Mouse (Mus musculus) midbrain, embryonic 16.5 days (tissue): ENCODE data around the gene Eif3j1. TPM values are rescaled to one million over a fixed set of nuclear protein-coding genes. Genes with fewer than 3 reads are reported as not detected.
"Not testable (repeated sequence)": the region's sequence is repeated elsewhere in the genome, so short reads cannot be mapped to it uniquely, and the experiment has no call there.

Experiments
- ATAC-seq: fragments of 200-750 bp; cut with Nextera tagmentation; 2 replicates; pipeline ENCODE4 v1.8.0; 2017; ENCODE audit warnings: moderate TSS enrichment
- H3K27ac ChIP-seq: fragments of 300-500 bp; sonication (generic); 2 replicates; pipeline ENCODE4 v1.5.1; 2014; ENCODE audit warnings: mild to moderate bottlenecking, low read length, mixed read lengths
- H3K27me3 ChIP-seq: fragments of 300-500 bp; sonication (generic); 2 replicates; pipeline ENCODE4 v1.6.1; 2014; ENCODE audit warnings: low read depth, low read length, mixed read lengths; ENCODE audit not compliant: control insufficient read depth, insufficient read depth
- H3K36me3 ChIP-seq: fragments of 300-500 bp; sonication (generic); 2 replicates; pipeline ENCODE4 v1.6.1; 2014; ENCODE audit warnings: mild to moderate bottlenecking, low read length, moderate library complexity, mixed read lengths; ENCODE audit not compliant: control insufficient read depth, insufficient read depth
- H3K4me1 ChIP-seq: fragments of 300-500 bp; sonication (generic); 2 replicates; pipeline ENCODE4 v1.6.1; 2014; ENCODE audit warnings: mild to moderate bottlenecking, low read length, mixed read lengths; ENCODE audit not compliant: control insufficient read depth, insufficient read depth
- H3K4me2 ChIP-seq: fragments of 300-500 bp; sonication (generic); 2 replicates; pipeline ENCODE4 v1.6.1; 2014; ENCODE audit warnings: mild to moderate bottlenecking, low read length, mixed read lengths
- H3K4me3 ChIP-seq: fragments of 300-500 bp; sonication (generic); 2 replicates; pipeline ENCODE4 v1.5.1; 2014; ENCODE audit warnings: low read depth, mild to moderate bottlenecking, low read length, moderate library complexity, mixed read lengths
- H3K9ac ChIP-seq: fragments of 300-500 bp; sonication (generic); 2 replicates; pipeline ENCODE4 v1.6.1; 2014; ENCODE audit warnings: low read depth, low read length, mixed read lengths
- H3K9me3 ChIP-seq: fragments of 300-500 bp; sonication (generic); replicated peaks from 2 replicates; pipeline ENCODE4 v1.6.1; 2014; ENCODE audit warnings: mild to moderate bottlenecking, low read length, mixed read lengths; ENCODE audit not compliant: control insufficient read depth, poor library complexity, severe bottlenecking
- WGBS: fragments of 180-500 bp; shearing (Covaris S2); extraction: QIAGEN DNeasy Blood & Tissue Kit; methylation state at CpG from one replicate; pipeline ENCODE4 v1.1.7; 2014; 5-methylcytosine and 5-hydroxymethylcytosine counted together
- microRNA-seq: library from miRNA; unstranded; fragments of <30 nt; microRNA quantifications from one replicate; pipeline ENCODE4, GENCODE M21; 2017
- polyA plus RNA-seq: library from polyadenylated mRNA; unstranded; fragments of >200 nt; fragmentation: Nextera tagmentation; extraction: Ambion mirVana; gene quantifications from 2 replicates; pipeline ENCODE4 v1.2.1, GENCODE M21; 2015

The Eif3j1 gene
- polyA plus RNA-seq, 1 experiment from 2014 or later = 11.4 TPM

- ATAC-seq = no peak
- H3K36me3 ChIP-seq = peaks cover 32% of the 10 kb centered on the region
- no peak overlapping the region for H3K4me3 ChIP-seq
- 49% methylated on average over 7 of the region's 7 CpGs for WGBS
- H3K27me3 ChIP-seq = no peaks in the 10 kb centered on the region
- H3K9ac ChIP-seq = no peak overlapping the region
- H3K4me2 ChIP-seq = no peak overlapping the region
- no peaks in the 10 kb centered on the region for H3K4me1 ChIP-seq
- H3K9me3 ChIP-seq = no peaks in the 10 kb centered on the region
- no peak overlapping the region for H3K27ac ChIP-seq
These were observed 53.5 kb downstream of the Eif3j1 start for GRCm38 (mm10) chr2:122081728-122082456.

GRCm38 (mm10) chr2:122086446-122086845 is 58.1 kb downstream of the Eif3j1 start:
- Histone ChIP-seq H3K9ac (no peak overlapping the region), H3K36me3 (peaks cover 37% of the 10 kb centered on the region), H3K4me1 (no peaks in the 10 kb centered on the region), H3K4me2 (no peak overlapping the region), H3K27me3 (no peaks in the 10 kb centered on the region), H3K4me3 (no peak overlapping the region), H3K27ac (no peak overlapping the region), H3K9me3 (no peaks in the 10 kb centered on the region)
- ATAC-seq = no peak
- WGBS = 65% methylated on average over 4 of the region's 4 CpGs

GRCm38 (mm10) chr2:122093844-122094243 is 65.5 kb downstream of the Eif3j1 start:
- no peaks in the 10 kb centered on the region for H3K27me3 ChIP-seq
- H3K36me3 ChIP-seq = peaks cover 41% of the 10 kb centered on the region
- no peaks in the 10 kb centered on the region for H3K9me3 ChIP-seq
- ATAC-seq = no peak
- no peak overlapping the region for H3K27ac ChIP-seq
- no peak overlapping the region for H3K9ac ChIP-seq
- no peak overlapping the region for H3K4me3 ChIP-seq
- no peak overlapping the region for H3K4me2 ChIP-seq
- no peaks in the 10 kb centered on the region for H3K4me1 ChIP-seq
- 92% methylated on average over 4 of the region's 4 CpGs for WGBS

GRCm38 (mm10) chr2:122097686-122098085 is 69.3 kb downstream of the Eif3j1 start:
- H3K4me3 ChIP-seq, H3K27me3 ChIP-seq, H3K4me1 ChIP-seq, H3K9me3 ChIP-seq, ATAC-seq, H3K9ac ChIP-seq, H3K4me2 ChIP-seq, H3K27ac ChIP-seq: not testable (repeated sequence)
- peaks cover 33% of the 10 kb centered on the region for H3K36me3 ChIP-seq
- 81% methylated on average over 5 of the region's 5 CpGs for WGBS

- H3K4me1 ChIP-seq = no peaks in the 10 kb centered on the region
- H3K36me3 ChIP-seq = peaks cover 8% of the 10 kb centered on the region; the same call in 1 of the 2 replicates
- H3K4me3 ChIP-seq = no peak overlapping the region
- no peaks in the 10 kb centered on the region for H3K27me3 ChIP-seq
- no peak overlapping the region for H3K9ac ChIP-seq
- no peak overlapping the region for H3K27ac ChIP-seq
- H3K4me2 ChIP-seq = no peak overlapping the region
- no peak for ATAC-seq
- no peaks in the 10 kb centered on the region for H3K9me3 ChIP-seq
These were observed 73.7 kb downstream of the Eif3j1 start for GRCm38 (mm10) chr2:122102070-122102469.

Small RNAs within 50 kb of the gene (microRNA-seq; reads per million reads assigned to microRNA genes)
- gene Gm47314 = not detected

Other genes starting within 250 kb of the Eif3j1 start
- 27.9 and 33.4 TPM in 2 replicates for gene Frmd5, start 221.5 kb upstream of the Eif3j1 start, polyA plus RNA-seq
- 30.3 and 30.6 TPM in 2 replicates for gene Casc4, start 161.6 kb upstream of the Eif3j1 start, polyA plus RNA-seq
- gene Ctdspl2, start 72.5 kb upstream of the Eif3j1 start, polyA plus RNA-seq = 33.8 and 36.3 TPM in 2 replicates
- gene Mageb3, start 72.5 kb upstream of the Eif3j1 start, polyA plus RNA-seq = 0.68 and 0.77 TPM in 2 replicates
- gene Spg11, start 89.8 kb downstream of the Eif3j1 start, polyA plus RNA-seq = 7.3 and 8.1 TPM in 2 replicates
- gene B2m, start 119.1 kb downstream of the Eif3j1 start, polyA plus RNA-seq = 68.3 and 72.7 TPM in 2 replicates
- not detected in 2 replicates for gene Trim69, start 132.2 kb downstream of the Eif3j1 start, polyA plus RNA-seq
- not detected in 2 replicates for gene Patl2, start 157.6 kb downstream of the Eif3j1 start, polyA plus RNA-seq
- not detected in 2 replicates for gene Terb2, start 157.7 kb downstream of the Eif3j1 start, polyA plus RNA-seq
- 23.0 and 25.5 TPM in 2 replicates for gene Sord, start 206.2 kb downstream of the Eif3j1 start, polyA plus RNA-seq